Mouse (Mus musculus) kidney, postnatal 25 days (tissue): ENCODE results near the gene Prom2.

Experiments
- DNase-seq, 2 experiments: peaks; one replicate each; pipeline ENCODE4 v3.0.0; 2021; ENCODE audit warnings: mixed read lengths in 2 of 2

Prom2 gene

DNA sequence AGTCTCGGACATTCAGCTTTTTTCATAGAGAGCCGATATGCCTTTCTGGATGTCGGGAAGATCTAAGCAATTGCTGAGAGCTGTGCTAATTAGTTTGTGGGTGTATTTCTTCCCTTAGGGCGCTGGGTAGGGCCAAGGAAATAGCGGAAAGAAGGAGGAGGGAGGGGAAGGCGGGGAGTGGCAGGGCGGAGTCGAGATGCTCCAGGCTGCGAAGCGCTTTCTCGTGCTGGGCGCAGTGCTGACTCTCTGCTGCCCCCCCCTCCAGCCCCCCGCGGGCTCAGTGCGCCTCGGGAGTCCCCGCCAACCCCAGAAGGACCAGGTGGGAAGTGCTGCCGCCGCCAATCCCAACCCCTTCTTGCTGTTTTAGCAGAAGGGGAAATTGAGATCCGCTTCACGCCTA, 58.3 kb downstream of the Prom2 start:
- DNase-seq = peak; percentile 40 to 50

DNA sequence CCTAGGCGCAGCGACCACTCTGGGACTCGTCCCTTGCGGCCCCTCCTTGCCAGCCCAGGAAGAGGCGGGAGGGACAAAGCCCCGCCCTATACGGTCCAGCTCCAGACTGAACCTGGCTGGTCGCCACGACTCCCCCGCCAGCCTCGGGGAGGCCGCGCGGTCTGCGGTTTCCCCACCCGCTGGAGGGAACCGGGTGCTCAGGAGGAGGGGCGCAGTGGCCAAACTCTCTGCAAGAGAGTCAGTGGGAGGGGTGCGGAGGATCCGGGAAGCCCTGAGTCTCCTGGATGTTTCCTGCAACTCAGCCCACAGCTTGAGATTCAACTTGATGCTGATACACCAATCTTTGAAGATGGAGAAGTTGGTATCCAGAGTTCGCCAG, 58.7 kb downstream of the Prom2 start:
- peak; percentile 81 to 89 for DNase-seq

DNA sequence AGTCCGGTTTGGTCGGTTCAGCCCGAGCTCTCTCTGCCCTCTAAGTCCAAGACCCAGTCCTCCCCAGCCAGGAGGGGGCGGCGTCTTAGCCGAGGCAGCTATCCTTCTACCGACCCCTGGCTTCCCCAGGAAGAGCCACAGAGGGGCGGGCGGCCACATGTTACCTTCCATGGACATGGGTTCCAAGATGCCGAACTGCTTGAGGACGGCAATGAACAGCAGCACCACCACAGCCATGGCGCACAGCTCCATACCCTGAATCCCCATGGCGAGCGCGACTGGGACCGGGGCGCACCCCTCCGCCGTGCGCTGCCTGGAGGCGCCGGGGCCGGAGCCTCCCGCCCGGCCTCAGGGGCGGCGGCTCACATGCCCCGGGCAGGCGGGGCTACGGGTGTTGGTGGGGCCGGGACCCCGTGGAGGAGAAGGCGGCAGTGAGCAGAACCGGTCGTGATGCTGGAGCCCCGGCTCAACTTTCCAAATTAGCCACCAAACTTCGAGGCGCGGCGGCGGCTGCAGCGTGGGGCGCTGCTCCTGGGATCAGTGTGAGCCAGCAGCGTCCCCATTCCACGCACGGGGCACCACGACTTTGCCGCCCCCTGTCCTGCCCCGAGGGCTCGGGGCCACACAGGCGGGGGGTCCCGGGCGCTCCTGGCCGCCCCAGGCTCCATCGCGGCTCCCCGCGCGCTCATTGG, 59.3 kb downstream of the Prom2 start:
- peak; percentile 12 to 49 for DNase-seq

DNA sequence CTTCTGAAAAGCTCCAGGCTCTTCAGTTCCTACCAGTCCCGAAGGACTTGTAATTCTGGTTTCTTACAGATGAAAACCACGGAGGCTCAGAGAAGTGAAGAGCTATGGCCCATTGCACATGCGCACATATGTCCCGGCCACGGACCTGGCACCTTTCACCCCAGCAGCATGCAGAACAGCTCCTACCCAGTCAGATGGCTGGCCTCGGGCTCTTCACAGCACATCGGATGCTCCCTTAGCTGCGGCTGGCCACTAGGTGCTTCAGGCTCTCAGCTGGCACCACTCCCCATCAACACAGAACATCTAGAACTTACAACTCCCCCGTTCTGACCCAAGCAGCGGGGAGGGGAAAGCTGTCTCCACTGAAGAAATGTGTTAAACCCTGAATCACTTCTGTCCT, 61.5 kb downstream of the Prom2 start:
- DNase-seq = no peak

DNA sequence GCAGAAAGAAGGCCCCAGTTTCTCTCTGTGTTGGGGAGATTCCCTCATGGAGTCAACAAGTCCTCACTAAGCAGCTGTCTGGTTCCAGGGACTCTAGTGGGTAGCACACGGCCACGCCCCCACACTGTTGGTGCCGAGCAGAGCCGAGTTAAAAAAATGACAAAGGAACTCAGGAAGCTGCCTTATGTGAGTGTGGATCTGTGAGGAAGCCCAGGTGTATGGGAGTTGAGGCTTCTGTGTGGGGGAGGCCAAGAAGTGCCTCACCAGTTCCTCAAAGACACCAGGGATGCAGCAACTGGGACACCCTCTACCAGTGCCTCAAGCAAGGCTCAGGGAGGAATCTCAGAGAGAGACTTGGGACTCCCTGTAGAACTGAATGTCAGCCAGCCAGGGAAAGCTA, 62.1 kb downstream of the Prom2 start:
- DNase-seq = no peak
